Mouse (Mus musculus) liver, embryonic 14.5 days (tissue): ENCODE measurements around the gene Adgrl2. TPM values are rescaled to one million over a fixed set of nuclear protein-coding genes. Genes with fewer than 3 reads are reported as not detected.

ENCODE experiments used
- ATAC-seq: fragments of 200-750 bp; cut with Nextera tagmentation; 2 replicates; pipeline ENCODE4 v1.8.0; 2017; ENCODE audit warnings: moderate number of reproducible peaks, mild to moderate bottlenecking, moderate library complexity; ENCODE audit not compliant: insufficient read depth
- DNase-seq, 3 experiments: peaks; one replicate each; pipeline ENCODE4 v3.0.0-alpha.2; 2012 to 2013; ENCODE audit warnings: low read depth in 3 of 3, low spot score in 3 of 3
- H3K27ac ChIP-seq: fragments of 300-500 bp; sonication (generic); 2 replicates; pipeline ENCODE4 v1.5.1; 2014; ENCODE audit warnings: moderate library complexity, mild to moderate bottlenecking, control low read depth, inconsistent platforms
- H3K27me3 ChIP-seq: fragments of 300-500 bp; sonication (generic); 2 replicates; pipeline ENCODE4 v1.6.1; 2014; ENCODE audit warnings: mild to moderate bottlenecking, low read length, moderate library complexity; ENCODE audit not compliant: control insufficient read depth, insufficient read depth
- H3K36me3 ChIP-seq: fragments of 300-500 bp; sonication (generic); replicated peaks from 2 replicates; pipeline ENCODE4 v1.6.1; 2014; ENCODE audit warnings: low read depth; ENCODE audit not compliant: control insufficient read depth, insufficient read depth
- H3K4me1 ChIP-seq, 2 experiments: fragments of 200-500 bp in 1 of 2; fragments of 300-500 bp in 1 of 2; sonication (generic) in 1 of 2; replicated peaks; 2 replicates each; pipeline ENCODE4 v1.6.1; 2012 to 2014; ENCODE audit warnings: antibody characterized with exemption in 1 of 2, inconsistent platforms in 1 of 2, low read length in 1 of 2; ENCODE audit not compliant: control insufficient read depth in 2 of 2, insufficient read depth in 2 of 2
- H3K4me2 ChIP-seq: fragments of 300-500 bp; sonication (generic); 2 replicates; pipeline ENCODE4 v1.6.1; 2014; ENCODE audit warnings: low read depth, mild to moderate bottlenecking, control low read depth, moderate library complexity
- H3K4me3 ChIP-seq, 2 experiments: fragments of 200-500 bp in 1 of 2; fragments of 300-500 bp in 1 of 2; sonication (generic) in 1 of 2; 2 replicates each; pipeline ENCODE4 v1.5.1; 2012 to 2014; ENCODE audit warnings: low read depth in 2 of 2, low read length in 2 of 2, mild to moderate bottlenecking in 2 of 2, control low read depth in 1 of 2, inconsistent platforms in 1 of 2, moderate library complexity in 1 of 2; ENCODE audit not compliant: insufficient read depth in 1 of 2
- H3K9ac ChIP-seq: fragments of 300-500 bp; sonication (generic); replicated peaks from 2 replicates; pipeline ENCODE4 v1.6.1; 2014; ENCODE audit warnings: mild to moderate bottlenecking, control low read depth, moderate library complexity
- H3K9me3 ChIP-seq: fragments of 300-500 bp; sonication (generic); 2 replicates; pipeline ENCODE4 v1.6.1; 2016; ENCODE audit warnings: low read length, mixed read lengths; ENCODE audit not compliant: control insufficient read depth
- CTCF ChIP-seq: IDR thresholded peaks from 2 replicates; pipeline ENCODE4 v1.5.1; 2016; ENCODE audit warnings: antibody characterized with exemption, low read depth, control low read depth
- EP300 ChIP-seq: IDR thresholded peaks from 2 replicates; pipeline ENCODE4 v1.6.1; 2016; ENCODE audit warnings: antibody characterized with exemption, low read depth
- WGBS: fragments of 180-500 bp; shearing (Covaris S2); extraction: QIAGEN DNeasy Blood & Tissue Kit; methylation state at CpG from one replicate; pipeline ENCODE4 v1.1.7; 2014; ENCODE audit not compliant: insufficient replicate concordance; 5-methylcytosine and 5-hydroxymethylcytosine counted together
- polyA plus RNA-seq, 2 experiments: library from polyadenylated mRNA; depleted of rRNA in 1 of 2; stranded (reverse) in 1 of 2; unstranded in 1 of 2; fragments of >200 nt; fragmentation: Nextera tagmentation in 1 of 2; extraction: Ambion mirVana in 1 of 2; gene quantifications; 2 replicates each; pipeline versions ENCODE4 v1.2.1 to v1.2.3; 2012 to 2014

Adgrl2 gene
- polyA plus RNA-seq, 2 experiments, result 3.2 to 3.8 TPM

GRCm38 (mm10) chr3:148977838-148978237 lies 12.5 kb downstream of the Adgrl2 start:
- TF ChIP-seq EP300, result no peak
- TF ChIP-seq CTCF, result no peak
- Histone ChIP-seq H3K27me3 (no peaks in the 10 kb centered on the region), H3K27ac (no peak overlapping the region), H3K9me3 (no peaks in the 10 kb centered on the region), H3K4me1 (no peaks in the 10 kb centered on the region), H3K4me3 (no peak overlapping the region), H3K9ac (no peak overlapping the region), H3K36me3 (no peaks in the 10 kb centered on the region), H3K4me2 (no peak overlapping the region)
- 57% methylated on average over 6 of the region's 6 CpGs for WGBS
- DNase-seq (no peak), ATAC-seq (no peak)

- ATAC-seq (no peak), DNase-seq (no peak)
- Histone ChIP-seq H3K27ac (no peak overlapping the region), H3K4me3 (no peak overlapping the region), H3K4me1 (no peaks in the 10 kb centered on the region), H3K27me3 (no peaks in the 10 kb centered on the region), H3K4me2 (no peak overlapping the region), H3K9ac (no peak overlapping the region), H3K36me3 (no peaks in the 10 kb centered on the region), H3K9me3 (no peaks in the 10 kb centered on the region)
- TF ChIP-seq EP300, result no peak
- TF ChIP-seq CTCF, result no peak
- WGBS, result 68% methylated on average over 16 of the region's 16 CpGs
These were observed 13.2 kb downstream of the Adgrl2 start for GRCm38 (mm10) chr3:148977124-148977529.

- Histone ChIP-seq H3K27ac (no peak overlapping the region), H3K36me3 (no peaks in the 10 kb centered on the region), H3K4me2 (no peak overlapping the region), H3K4me1 (no peaks in the 10 kb centered on the region), H3K27me3 (no peaks in the 10 kb centered on the region), H3K4me3 (no peak overlapping the region), H3K9me3 (no peaks in the 10 kb centered on the region), H3K9ac (no peak overlapping the region)
- TF ChIP-seq CTCF, result no peak
- no peak for TF ChIP-seq EP300
- DNase-seq (no peak), ATAC-seq (no peak)
- 62% methylated on average over 11 of the region's 11 CpGs for WGBS
These were observed 18.3 kb downstream of the Adgrl2 start for GRCm38 (mm10) chr3:148971893-148972596.

GRCm38 (mm10) chr3:148964991-148965605 lies 25.3 kb downstream of the Adgrl2 start:
- H3K36me3 ChIP-seq, result no peaks in the 10 kb centered on the region
- H3K27me3 ChIP-seq, result no peaks in the 10 kb centered on the region
- H3K4me2 ChIP-seq, result no peak overlapping the region
- WGBS, result 76% methylated on average over 13 of the region's 13 CpGs
- H3K9me3 ChIP-seq, result no peaks in the 10 kb centered on the region
- H3K27ac ChIP-seq, result no peak overlapping the region
- DNase-seq, result no peak
- no peak overlapping the region for H3K4me3 ChIP-seq
- no peak for TF ChIP-seq CTCF
- TF ChIP-seq EP300, result no peak
- H3K4me1 ChIP-seq, result peaks cover 0 to 13% of the 10 kb centered on the region in 2 experiments; a peak in 2 of 4 replicates
- H3K9ac ChIP-seq, result no peak overlapping the region
- no peak for ATAC-seq

GRCm38 (mm10) chr3:148963381-148964044 lies 26.8 kb downstream of the Adgrl2 start:
- no peak overlapping the region for H3K27ac ChIP-seq
- no peaks in the 10 kb centered on the region for H3K27me3 ChIP-seq
- H3K9ac ChIP-seq, result no peak overlapping the region
- no peak for TF ChIP-seq CTCF
- no peak for TF ChIP-seq EP300
- 66% methylated on average over 5 of the region's 5 CpGs for WGBS
- no peak overlapping the region for H3K4me2 ChIP-seq
- DNase-seq (no peak), ATAC-seq (no peak)
- no peak overlapping the region for H3K4me3 ChIP-seq
- no peaks in the 10 kb centered on the region for H3K36me3 ChIP-seq
- H3K9me3 ChIP-seq, result no peaks in the 10 kb centered on the region
- peaks cover 0 to 16% of the 10 kb centered on the region in 2 experiments; a peak in 2 of 4 replicates for H3K4me1 ChIP-seq
